Mouse (Mus musculus): ENCODE results near the gene Sema6d. TPM values are rescaled to one million over a fixed set of nuclear protein-coding genes. Genes with fewer than 3 reads are reported as not detected.

Sema6d gene
- polyA plus RNA-seq, 1 experiment: 59.6 TPM

DNA sequence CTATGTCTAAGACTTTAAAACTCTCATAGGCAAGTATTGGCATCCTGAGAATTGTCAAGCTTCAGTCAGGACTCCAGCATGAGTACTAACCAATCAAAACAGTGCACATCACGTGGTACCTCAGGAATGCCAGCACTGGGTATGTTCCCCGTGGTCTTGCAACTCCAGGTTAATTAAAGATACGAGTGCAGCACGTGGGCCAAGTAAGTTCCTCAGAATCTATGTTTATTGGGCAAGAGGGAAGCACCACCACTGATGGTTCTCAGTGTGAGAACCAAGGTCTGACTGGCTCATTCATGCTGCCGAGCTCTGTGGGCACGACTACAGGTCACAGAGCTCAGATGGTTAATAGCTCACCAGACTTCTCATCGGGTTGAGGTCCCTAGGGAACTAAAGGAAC, 536.7 kb downstream of the Sema6d start:
- no peak overlapping the region for H3K27ac ChIP-seq (ENCODE audit: insufficient read depth, low read length)
- H3K4me1 ChIP-seq (ENCODE audit: control insufficient read depth, insufficient read depth, low read length): peaks cover 12% of the 10 kb centered on the region
- TF ChIP-seq CTCF (IDR thresholded peaks at IDR 0.05; ENCODE audit: borderline replicate concordance, insufficient read depth, low read depth, low read length): no peak
- TF ChIP-seq POLR2A (IDR thresholded peaks at IDR 0.05; ENCODE audit: borderline replicate concordance, insufficient read depth, low read length): no peak
- H3K4me3 ChIP-seq (replicated peaks; ENCODE audit: insufficient read depth, low read depth, low read length): no peak overlapping the region
- WGBS: 54% methylated on average over 7 of the region's 7 CpGs
- no peak for DNase-seq
- no peaks in the 10 kb centered on the region for H3K27me3 ChIP-seq (ENCODE audit: control insufficient read depth, insufficient read depth, low read length)

DNA sequence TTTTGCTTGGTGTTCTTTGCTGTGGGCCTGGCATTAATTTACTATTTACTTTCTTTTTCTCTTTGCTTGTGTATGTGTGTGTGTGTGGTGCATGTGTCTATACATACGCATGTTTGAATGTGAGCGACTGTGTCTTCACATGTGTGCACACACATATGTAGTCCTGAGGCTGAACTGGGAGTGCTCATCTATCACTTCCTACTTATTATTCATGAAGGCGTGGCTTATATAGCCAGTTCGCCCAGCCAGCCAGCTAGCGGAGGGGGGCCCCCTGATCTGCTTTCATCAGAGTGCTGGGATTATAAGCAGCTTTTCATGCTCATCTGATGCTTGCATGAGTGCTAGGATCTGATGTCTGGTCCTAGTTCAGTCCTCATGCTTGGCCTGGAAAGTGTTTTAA, 537.9 kb downstream of the Sema6d start:
- no peak for DNase-seq
- Histone ChIP-seq H3K4me1 (ENCODE audit: control insufficient read depth, insufficient read depth, low read length) (peaks cover 12% of the 10 kb centered on the region), H3K4me3 (replicated peaks; ENCODE audit: insufficient read depth, low read depth, low read length) (no peak overlapping the region), H3K27me3 (ENCODE audit: control insufficient read depth, insufficient read depth, low read length) (no peaks in the 10 kb centered on the region), H3K27ac (ENCODE audit: insufficient read depth, low read length) (no peak overlapping the region)
- WGBS: 75% methylated on average over 5 of the region's 5 CpGs
- TF ChIP-seq POLR2A (IDR thresholded peaks at IDR 0.05; ENCODE audit: borderline replicate concordance, insufficient read depth, low read length) (no peak), CTCF (IDR thresholded peaks at IDR 0.05; ENCODE audit: borderline replicate concordance, insufficient read depth, low read depth, low read length) (no peak)

DNA sequence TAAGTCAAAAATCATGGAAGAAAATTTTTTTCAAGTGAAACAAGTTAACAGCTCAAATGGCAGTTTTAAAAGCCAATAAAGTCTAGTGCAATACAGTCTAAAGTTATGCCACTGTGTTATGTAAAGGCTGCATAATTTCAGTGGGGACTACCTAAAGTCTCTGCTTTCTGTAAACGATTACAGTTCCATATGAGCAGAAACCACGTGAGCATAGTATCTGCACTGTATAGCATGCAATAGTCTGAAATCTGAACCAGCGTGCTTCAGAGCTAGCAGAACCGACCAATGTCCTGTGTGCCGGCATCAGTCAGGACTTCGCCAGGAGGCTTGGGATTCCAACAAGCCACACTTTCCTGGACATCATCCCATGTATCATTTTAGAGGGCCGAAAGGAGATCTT, 538.9 kb downstream of the Sema6d start:
- Histone ChIP-seq H3K27ac (ENCODE audit: insufficient read depth, low read length) (no peak overlapping the region), H3K27me3 (ENCODE audit: control insufficient read depth, insufficient read depth, low read length) (no peaks in the 10 kb centered on the region), H3K4me3 (replicated peaks; ENCODE audit: insufficient read depth, low read depth, low read length) (no peak overlapping the region), H3K4me1 (ENCODE audit: control insufficient read depth, insufficient read depth, low read length) (peaks cover 12% of the 10 kb centered on the region)
- 67% methylated on average over 7 of the region's 7 CpGs for WGBS
- peak in 1 of 2 experiments; percentile 2 for DNase-seq
- no peak for TF ChIP-seq POLR2A (IDR thresholded peaks at IDR 0.05; ENCODE audit: borderline replicate concordance, insufficient read depth, low read length)
- TF ChIP-seq CTCF (IDR thresholded peaks at IDR 0.05; ENCODE audit: borderline replicate concordance, insufficient read depth, low read depth, low read length): no peak

DNA sequence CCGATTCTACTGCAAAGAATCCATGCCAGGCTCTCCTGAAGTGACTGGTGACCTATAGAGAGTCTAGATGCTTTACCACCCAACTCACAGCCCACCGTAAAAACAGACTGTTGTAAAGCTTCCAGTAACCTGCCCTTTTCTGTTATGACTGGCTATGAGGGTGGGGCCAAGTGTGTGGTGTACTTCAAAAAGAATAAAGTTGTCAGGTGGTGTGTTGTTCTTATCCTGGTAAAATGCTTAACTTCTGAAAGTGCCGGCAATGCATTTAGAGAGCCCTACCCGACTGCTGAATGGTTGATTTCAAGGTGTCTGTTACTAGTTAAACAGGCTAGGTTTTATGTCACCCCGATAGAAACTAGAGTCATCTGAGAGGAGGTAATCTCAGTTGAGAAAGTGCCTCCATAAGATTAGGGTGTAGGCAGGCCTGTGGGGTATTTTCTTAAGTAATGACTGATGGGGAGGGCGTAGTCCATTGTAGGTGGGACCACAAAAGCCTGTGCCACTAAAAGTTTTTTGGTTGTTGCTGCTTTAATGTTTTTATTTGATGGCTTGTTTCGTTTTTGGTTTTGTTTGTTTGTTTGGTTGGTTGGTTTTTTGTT, 544.7 kb downstream of the Sema6d start:
- TF ChIP-seq POLR2A (IDR thresholded peaks at IDR 0.05; ENCODE audit: borderline replicate concordance, insufficient read depth, low read length) (no peak), CTCF (IDR thresholded peaks at IDR 0.05; ENCODE audit: borderline replicate concordance, insufficient read depth, low read depth, low read length) (no peak)

DNA sequence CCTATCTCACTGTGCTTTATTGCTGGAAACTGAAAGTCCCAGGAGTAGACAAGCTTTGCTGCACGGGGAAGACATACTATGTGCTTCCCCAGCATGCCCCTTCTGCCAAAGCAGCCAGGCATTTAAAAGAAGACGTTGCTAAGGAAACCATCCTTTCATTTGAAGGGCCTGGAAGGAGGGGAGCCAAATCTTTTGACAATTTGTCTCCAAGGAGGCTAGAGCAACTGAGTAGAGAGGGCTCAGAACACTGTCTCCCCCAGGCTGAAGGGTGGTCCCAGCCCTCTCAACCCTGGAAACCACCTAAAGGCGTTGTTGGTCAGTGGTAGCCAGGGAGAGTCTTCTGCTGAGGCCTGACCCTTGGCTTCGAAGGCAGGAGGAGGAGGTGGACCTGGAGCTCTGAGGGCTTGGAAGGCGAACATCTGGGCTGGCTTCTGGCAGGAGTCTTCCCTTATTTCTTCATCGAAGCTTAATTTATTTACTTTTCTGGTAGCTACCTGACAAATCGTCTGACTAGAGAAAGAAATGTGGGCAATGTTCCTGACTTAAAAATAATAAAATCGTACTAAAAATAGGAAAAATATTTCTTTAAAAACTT, 545.6 kb downstream of the Sema6d start:
- Histone ChIP-seq H3K4me3 (replicated peaks; ENCODE audit: insufficient read depth, low read depth, low read length) (no peak overlapping the region), H3K27ac (ENCODE audit: insufficient read depth, low read length) (no peak overlapping the region), H3K4me1 (ENCODE audit: control insufficient read depth, insufficient read depth, low read length) (peaks cover 32% of the 10 kb centered on the region), H3K27me3 (ENCODE audit: control insufficient read depth, insufficient read depth, low read length) (no peaks in the 10 kb centered on the region)
- TF ChIP-seq POLR2A (IDR thresholded peaks at IDR 0.05; ENCODE audit: borderline replicate concordance, insufficient read depth, low read length) (no peak), CTCF (IDR thresholded peaks at IDR 0.05; ENCODE audit: borderline replicate concordance, insufficient read depth, low read depth, low read length) (no peak)
- no peak for DNase-seq
- 55% methylated on average over 8 of the region's 8 CpGs for WGBS

More for the DNA sequence above, 544.7 kb downstream of the Sema6d start:
- WGBS: 92% methylated on average over 7 of the region's 7 CpGs
- DNase-seq: no peak
- H3K27me3 ChIP-seq (ENCODE audit: control insufficient read depth, insufficient read depth, low read length): no peaks in the 10 kb centered on the region
- peaks cover 25% of the 10 kb centered on the region for H3K4me1 ChIP-seq (ENCODE audit: control insufficient read depth, insufficient read depth, low read length)
- no peak overlapping the region for H3K4me3 ChIP-seq (replicated peaks; ENCODE audit: insufficient read depth, low read depth, low read length)
- H3K27ac ChIP-seq (ENCODE audit: insufficient read depth, low read length): no peak overlapping the region

DNA sequence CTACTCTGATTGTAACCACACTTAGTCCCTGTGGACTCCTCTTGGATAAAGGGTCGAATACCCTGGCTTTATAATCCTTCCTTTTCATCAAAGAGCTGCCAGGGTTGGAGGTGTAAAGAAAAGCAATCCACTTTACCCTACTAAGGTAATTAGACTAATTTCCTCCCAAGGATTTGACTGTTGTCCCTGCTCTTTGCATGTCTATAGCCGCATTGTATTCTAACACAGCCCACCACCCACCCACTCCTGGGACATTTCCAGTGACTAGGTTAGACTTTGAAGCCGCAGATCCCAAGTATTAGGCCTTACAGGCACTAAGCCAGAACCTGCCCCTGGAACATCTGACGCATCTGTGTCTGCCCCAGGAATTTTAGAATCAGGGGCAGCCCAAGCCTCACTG, 547.3 kb downstream of the Sema6d start:
- peaks cover 37% of the 10 kb centered on the region for H3K4me1 ChIP-seq (ENCODE audit: control insufficient read depth, insufficient read depth, low read length)
- no peak overlapping the region for H3K27ac ChIP-seq (ENCODE audit: insufficient read depth, low read length)
- H3K27me3 ChIP-seq (ENCODE audit: control insufficient read depth, insufficient read depth, low read length): no peaks in the 10 kb centered on the region
- H3K4me3 ChIP-seq (replicated peaks; ENCODE audit: insufficient read depth, low read depth, low read length): no peak overlapping the region
- no peak for DNase-seq
- 85% methylated on average over 4 of the region's 4 CpGs for WGBS
- TF ChIP-seq POLR2A (IDR thresholded peaks at IDR 0.05; ENCODE audit: borderline replicate concordance, insufficient read depth, low read length) (no peak), CTCF (IDR thresholded peaks at IDR 0.05; ENCODE audit: borderline replicate concordance, insufficient read depth, low read depth, low read length) (no peak)

DNA sequence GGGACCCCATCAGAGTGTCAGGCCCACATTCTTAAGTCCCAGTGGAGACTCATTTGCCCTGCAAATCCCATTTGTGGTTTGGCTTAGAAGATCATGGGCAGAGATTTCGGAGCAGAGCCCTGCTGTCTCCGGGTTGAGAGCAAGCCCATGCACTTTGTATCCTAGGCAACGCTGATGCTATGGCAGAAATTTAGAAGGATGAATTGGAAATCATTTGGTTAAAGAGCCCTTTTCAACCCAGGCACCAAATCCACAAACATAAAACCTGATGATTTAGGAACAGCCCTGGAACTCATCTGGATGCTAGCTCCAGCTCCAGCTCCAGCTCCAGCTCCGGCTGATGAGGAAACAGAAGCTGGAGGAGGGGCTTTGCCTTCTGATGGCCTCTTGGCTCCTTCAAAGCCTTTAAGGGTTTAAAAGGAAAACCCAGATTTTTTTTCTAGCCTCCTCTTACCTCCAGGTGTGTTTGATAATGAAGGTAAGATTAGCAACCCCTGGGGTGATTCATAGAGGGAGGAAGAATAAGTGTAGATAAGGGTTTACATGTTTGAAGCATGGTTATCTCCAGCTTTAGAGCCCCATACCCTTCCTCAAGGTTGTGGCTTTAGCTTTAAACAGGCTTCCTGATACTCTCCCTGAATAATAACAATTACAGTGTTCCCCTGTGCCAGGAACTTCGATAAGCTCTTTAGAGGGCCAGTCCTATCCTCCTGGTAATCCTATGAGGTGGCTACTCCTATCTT, 549.6 kb downstream of the Sema6d start:
- Histone ChIP-seq H3K27ac (ENCODE audit: insufficient read depth, low read length) (peak overlapping the region; percentile 24; the same call in 1 of the 2 replicates), H3K4me1 (ENCODE audit: control insufficient read depth, insufficient read depth, low read length) (peaks cover 50% of the 10 kb centered on the region), H3K4me3 (replicated peaks; ENCODE audit: insufficient read depth, low read depth, low read length) (no peak overlapping the region), H3K27me3 (ENCODE audit: control insufficient read depth, insufficient read depth, low read length) (no peaks in the 10 kb centered on the region)
- WGBS: 68% methylated on average over 5 of the region's 5 CpGs
- DNase-seq: no peak
- TF ChIP-seq POLR2A (IDR thresholded peaks at IDR 0.05; ENCODE audit: borderline replicate concordance, insufficient read depth, low read length): no peak
- TF ChIP-seq CTCF (IDR thresholded peaks at IDR 0.05; ENCODE audit: borderline replicate concordance, insufficient read depth, low read depth, low read length): no peak
